Mouse (Mus musculus) adrenal gland, postnatal 4 days (tissue): Measurements from ENCODE around the gene Dio3. TPM values are rescaled to one million over a fixed set of nuclear protein-coding genes. Genes with fewer than 3 reads are reported as not detected.

Experiments
- DNase-seq, 2 experiments: peaks; one replicate each; pipeline ENCODE4 v3.0.0; 2021 to 2022; ENCODE audit warnings: low spot score in 2 of 2, mixed read lengths in 2 of 2
- long read RNA-seq, 2 experiments: library from polyadenylated mRNA; stranded (forward); transcript quantifications; one replicate each; pipeline ENCODE4 v2.0.0; 2021
- total RNA-seq, 2 experiments: library from RNA; stranded (reverse); gene quantifications; 2 replicates each; pipeline ENCODE4 v1.2.3; 2021

Dio3 gene
- 1 to 10 TPM in 1 of 2 experiments, under 1 TPM in 1; 0.76 to 1.6 TPM for total RNA-seq
- long read RNA-seq, experiment 1, partial matches to known transcripts: 0 of 4 reads
- long read RNA-seq, experiment 1, other reads (novel, unspliced or antisense): 0 of 4 reads
- long read RNA-seq, experiment 2, transcript Dio3-202 (1 exons, 2,030 nt): major isoform, 5 of 5 reads
- long read RNA-seq, experiment 2, partial matches to known transcripts: 0 of 5 reads
- long read RNA-seq, experiment 2, other reads (novel, unspliced or antisense): 0 of 5 reads

- DNase-seq: peak; percentile 49 to 70
These were observed at the start of gene Dio3 for GRCm38 (mm10) chr12:110278853-110279252. Dio3 (plus strand) TSS chr12:110279068.

DNA sequence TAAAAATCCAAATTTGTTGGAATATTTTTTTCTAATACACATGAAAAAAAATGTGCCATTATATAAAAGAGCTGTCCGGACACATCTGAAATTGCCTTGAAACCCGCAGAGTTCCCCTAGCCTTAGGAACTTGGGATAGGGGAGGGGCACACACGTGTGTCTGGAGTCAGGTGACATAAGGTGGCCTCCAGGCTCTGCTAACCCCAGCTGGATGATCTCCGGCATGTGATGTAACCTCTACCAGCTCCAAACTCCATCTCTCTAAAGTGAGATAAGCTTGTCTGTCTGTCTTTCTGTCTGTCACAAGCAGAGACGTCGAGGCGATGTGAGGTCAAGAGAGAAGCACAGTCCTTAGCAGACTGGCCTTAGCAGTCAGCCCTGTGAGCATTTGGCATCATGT, 48.6 kb upstream of the Dio3 start:
- no peak for DNase-seq

- DNase-seq: no peak
These were observed 48.1 kb upstream of the Dio3 start for GRCm38 (mm10) chr12:110230767-110231166.

- DNase-seq: no peak
These were observed 46.9 kb upstream of the Dio3 start for GRCm38 (mm10) chr12:110231709-110232600.

- DNase-seq: no peak
These were observed 43.0 kb upstream of the Dio3 start for GRCm38 (mm10) chr12:110235908-110236307.

DNA sequence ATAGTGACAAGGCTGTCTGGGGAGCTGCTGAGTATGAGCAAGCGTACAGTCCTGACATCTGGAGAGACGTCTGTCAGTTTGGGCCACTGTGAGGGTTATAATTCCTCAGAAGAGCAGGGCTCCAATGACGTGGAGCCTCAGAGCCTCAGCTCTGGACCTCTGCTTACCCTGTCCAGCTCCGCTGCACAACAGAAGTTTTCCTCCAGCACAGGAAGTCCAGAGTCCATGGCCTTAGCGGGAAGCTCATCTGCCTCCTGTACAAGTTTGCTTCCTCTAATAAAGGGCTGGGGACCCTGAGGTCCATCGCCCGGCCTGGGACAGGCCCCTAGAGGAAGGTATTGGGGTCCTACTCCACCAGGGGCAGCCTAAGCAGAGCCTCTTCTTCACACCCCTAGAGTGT, 41.8 kb upstream of the Dio3 start:
- DNase-seq: no peak

DNA sequence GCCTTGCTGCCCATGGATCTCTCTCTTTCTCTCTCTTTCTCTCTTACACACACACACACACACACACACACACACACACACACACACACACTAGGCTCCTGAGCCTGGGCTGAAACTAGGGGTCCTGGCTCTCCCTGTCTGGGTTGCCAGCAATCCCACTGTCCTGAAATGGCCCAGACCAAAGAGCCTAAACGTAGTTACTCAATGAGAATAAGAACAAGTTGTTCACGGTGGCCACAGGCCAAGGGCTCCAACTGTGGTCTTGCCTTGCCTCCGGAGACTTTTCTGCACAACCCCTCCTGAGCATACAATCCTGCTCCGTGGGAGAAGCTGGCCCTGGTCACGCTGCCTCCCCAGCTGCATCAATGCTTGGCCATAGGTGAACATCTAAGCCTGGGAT, 39.5 kb upstream of the Dio3 start:
- no peak for DNase-seq

- DNase-seq: no peak
These were observed 34.3 kb upstream of the Dio3 start for GRCm38 (mm10) chr12:110244581-110244980.

GRCm38 (mm10) chr12:110245461-110245860, 33.4 kb upstream of the Dio3 start:
- DNase-seq: no peak

GRCm38 (mm10) chr12:110252163-110252575, 26.7 kb upstream of the Dio3 start:
- no peak for DNase-seq

GRCm38 (mm10) chr12:110255731-110256130, 23.1 kb upstream of the Dio3 start:
- no peak for DNase-seq

DNA sequence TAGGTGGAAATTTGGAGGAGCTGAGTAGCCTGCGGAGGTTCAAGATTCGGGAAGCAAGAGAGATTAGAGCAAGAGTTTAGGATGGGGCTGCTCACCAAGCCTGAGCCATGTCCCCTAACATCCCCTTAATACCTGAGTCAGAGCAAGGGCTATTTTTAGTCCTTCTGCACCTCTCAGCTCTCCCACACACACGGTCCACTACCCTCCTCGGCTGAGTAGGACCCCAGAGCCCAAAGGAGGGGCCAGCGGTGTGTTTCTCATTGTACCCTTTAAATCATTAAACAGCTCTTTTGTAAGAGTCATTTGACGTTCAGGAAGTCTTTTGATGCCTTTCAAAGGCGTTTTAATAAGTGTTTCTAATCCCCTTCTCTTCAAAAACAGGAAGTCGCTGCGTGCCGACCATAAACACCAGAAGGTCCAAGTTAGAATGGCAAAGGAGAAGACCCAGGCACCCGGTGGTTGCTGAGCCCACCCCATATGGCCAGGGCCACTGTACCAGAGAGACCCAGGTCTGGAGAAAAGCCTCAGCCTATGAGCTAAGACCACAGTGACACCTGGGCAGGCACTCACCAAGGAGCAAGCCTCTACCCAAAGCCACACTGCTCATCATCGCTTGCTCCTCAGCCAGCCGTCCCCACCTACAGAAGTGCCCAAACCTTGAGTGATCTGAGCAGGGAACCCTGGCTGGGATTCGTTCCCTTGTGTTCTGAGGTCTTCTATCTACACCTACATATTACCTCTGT, 22.2 kb upstream of the Dio3 start:
- DNase-seq: no peak

DNA sequence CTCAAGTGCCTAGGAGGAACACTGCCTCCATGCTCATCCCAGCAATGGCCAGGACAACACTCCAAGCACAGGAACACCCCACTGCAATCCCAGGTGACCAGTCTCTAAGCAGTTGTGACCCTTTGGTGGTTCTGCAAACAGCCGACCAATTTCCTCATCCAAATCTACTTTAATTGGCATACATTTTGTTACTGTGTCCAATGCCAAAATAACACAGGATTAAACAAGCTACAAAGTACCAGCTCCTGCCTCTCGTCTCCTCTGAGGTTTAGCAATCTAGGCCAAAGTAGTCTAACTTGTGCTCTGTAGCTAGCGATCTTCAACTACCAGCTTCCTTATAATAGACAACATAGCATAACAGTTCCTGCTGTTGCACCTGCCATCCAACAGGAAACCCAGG, 10.6 kb upstream of the Dio3 start:
- no peak for DNase-seq

GRCm38 (mm10) chr12:110269686-110270085, 9.2 kb upstream of the Dio3 start:
- DNase-seq: no peak

DNA sequence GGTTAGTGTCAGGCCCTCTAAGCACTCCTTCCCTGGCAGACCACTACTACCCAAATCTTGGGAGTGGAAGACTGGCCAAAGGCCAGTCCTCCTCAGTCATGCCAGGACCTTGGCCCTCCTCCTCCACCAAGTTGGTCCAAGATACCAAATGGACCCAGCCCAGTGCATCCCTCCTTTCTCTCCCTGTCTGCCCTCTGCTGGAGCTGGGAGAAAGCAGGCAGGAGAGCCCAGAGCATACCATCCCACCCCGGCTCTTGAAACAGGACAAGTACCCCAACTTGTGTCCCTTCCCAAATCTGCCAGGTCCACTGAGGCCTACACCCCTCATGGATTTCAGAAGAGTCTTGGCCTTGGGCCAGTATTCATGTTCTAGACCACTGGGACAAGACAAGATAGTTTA, 2.8 kb upstream of the Dio3 start:
- no peak for DNase-seq

- DNase-seq: no peak
These were observed 1.5 kb upstream of the Dio3 start for GRCm38 (mm10) chr12:110277259-110277964.

DNA sequence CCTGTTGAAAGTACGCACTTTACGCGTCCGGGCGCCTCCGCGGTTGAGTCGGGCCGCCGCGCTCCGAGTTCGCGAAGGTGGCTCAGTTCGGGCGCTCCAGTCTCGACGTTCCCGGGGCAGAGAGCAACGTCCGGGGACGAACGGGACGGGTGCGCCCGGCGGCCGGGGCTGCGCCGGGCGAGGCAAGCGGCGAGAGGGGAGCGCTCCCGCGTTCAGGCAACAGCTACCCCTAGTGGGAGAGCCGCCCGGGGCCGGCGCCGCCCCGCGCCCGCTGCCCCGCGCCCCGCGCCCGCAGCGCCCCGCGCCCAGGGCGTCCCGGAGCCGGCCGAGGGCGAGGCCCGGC, 932 bp upstream of the Dio3 start:
- peak in 1 of 2 experiments; percentile 14 for DNase-seq

DNA sequence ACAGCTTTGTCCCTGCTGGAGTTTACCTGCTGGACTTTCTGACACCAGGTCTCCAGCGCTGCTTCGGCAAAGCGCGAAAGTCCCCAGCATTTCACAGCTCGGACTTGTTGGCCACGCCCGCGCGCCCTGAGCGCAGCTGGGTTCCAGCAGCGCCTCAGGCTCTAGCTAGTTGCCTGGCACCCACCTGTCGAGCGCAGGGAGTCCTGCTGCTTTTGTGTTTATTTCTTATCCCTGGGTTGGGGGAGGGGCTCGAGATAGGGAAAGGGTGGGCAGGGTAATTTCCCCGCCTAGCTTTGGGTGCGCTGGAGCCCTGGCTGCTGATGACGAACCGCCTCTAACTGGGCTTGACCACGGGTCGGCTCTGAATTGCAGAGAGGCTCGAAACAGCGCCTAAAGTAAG, 1.5 kb downstream of the Dio3 start:
- no peak for DNase-seq

DNA sequence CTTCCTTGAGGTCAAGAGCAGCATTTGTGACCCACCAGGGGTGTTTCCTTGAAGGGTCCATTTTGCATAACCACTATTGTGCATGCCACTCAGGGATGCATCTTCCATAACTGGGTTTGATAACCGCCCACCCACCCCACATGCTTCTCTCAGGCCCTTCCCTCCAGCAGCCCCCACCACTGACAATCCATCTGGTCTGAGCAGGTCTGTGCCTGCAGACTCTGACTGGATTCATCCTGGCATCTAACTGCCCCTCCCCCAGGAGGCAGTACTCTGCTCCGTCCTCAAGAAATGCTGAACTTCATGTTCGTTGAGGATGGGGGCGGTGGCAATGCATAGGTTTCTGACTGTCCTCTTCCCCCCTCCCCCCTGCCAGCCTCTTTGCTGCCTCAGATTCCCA, 4.9 kb downstream of the Dio3 start:
- DNase-seq: no peak

GRCm38 (mm10) chr12:110292816-110293215, 13.9 kb downstream of the Dio3 start:
- DNase-seq: no peak

DNA sequence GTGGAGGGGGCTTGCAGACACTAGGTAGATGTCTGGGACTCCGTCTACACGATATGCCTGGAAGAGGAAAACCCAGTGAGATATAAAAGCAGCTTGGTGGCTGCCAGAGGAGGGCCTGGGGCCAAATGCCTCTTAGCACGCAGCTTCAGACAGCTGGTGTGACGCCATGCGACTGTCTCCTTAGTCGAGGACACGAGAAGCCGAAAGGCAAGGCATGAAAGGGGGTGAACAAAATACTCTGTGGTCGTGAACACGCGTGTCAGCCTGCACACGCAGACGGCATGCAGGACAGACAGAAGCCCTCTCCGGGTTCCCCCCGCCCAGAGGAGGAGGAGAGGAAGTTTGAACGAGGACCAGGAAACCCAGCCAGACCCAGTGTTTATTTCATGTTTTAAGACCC, 16.0 kb downstream of the Dio3 start:
- no peak for DNase-seq
